Mouse (Mus musculus): Measurements from ENCODE around the gene Ppm1l.

DNA sequence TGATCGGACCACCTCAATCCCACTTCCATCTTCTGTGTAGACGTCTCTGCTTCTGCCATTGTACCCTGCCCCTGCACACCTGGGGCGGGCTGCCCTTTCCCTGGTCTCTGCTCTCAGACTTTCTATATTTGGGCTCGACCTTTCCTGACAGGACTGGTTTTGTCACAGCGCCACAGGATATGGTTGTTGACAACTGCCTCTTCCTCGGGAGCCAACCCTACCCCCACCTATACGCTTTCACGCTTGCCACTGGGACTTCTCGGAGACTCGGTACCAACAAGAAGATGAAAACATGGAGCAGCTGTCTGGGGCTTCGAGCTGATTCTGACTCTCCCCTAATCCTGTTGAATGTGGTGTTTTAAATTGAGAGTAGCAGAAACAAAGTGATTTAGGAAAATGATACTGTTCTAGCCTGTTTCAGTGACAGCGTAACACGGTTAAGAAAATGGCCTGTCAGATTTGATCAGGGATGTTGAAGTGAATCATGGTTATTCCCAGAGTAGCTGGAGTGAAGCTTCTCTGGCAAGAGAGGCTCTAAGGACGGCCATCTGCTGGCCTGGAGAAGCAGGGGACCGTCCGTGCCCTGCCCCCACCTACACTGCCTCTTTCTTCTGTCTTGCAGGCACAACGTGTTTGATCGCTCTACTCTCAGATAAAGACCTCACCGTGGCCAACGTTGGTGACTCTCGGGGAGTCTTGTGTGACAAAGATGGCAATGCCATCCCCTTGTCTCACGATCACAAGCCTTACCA, 232.2 kb downstream of the Ppm1l start:
- no peak for TF ChIP-seq MAX (IDR thresholded peaks at IDR 0.05; ENCODE audit: low read depth)
- no peak for TF ChIP-seq E2F4 (IDR thresholded peaks at IDR 0.05; ENCODE audit: insufficient read depth)
- TF ChIP-seq POLR2A (IDR thresholded peaks at IDR 0.05; ENCODE audit: insufficient read length, low read depth) = no peak
- TF ChIP-seq MYOG (IDR thresholded peaks at IDR 0.05; ENCODE audit: control insufficient read depth in 1 of 3, insufficient read depth in 1 of 3, insufficient read length in 2 of 3, low read depth in 2 of 3) = no peak

All from myocyte (in vitro differentiated cells).